Comparison of ENCODE assay signal across 1 mouse cellular context in the genomic region with DNA sequence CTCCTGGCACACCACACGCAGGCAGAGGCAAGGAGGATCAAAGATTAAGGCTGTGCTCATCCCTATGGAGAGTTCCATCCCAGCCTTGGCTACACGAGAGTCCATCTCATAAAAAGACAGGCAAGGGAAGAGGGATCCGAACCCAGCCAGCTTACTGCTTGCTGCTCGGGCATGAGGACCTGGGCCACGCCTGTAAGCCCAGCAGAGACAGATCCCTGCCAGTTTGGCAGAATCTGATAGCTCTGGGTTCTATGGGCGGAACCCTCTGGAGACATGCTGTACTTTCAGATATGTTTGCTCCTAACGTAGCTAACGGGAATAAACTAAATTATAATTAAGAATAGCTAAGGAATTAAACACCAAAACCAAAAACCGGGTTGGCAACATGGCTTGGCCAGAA.
TF ChIP-seq lines count a peak whose summit lies in the region.

No protein-coding gene starts in this region.

TF ChIP-seq in MEL, 35 proteins besides CTCF, POLR2A, EP300 and RAD21:
- TF ChIP-seq ZC3H11A (IDR thresholded peaks at IDR 0.05; ENCODE audit: low read depth, low read length) (no peak), ETS1 (IDR thresholded peaks at IDR 0.05; ENCODE audit: low read depth, low read length) (0 out of 2 replicates have a peak, but pooled peaks have one; percentile 17), POLR2AphosphoS2 (IDR thresholded peaks at IDR 0.05; ENCODE audit: low read length) (no peak), TCF12 (IDR thresholded peaks at IDR 0.05; ENCODE audit: low read depth, low read length) (peak; percentile 67), GATA1 (IDR thresholded peaks at IDR 0.05; ENCODE audit: low read depth, low read length) (no peak), TBP (IDR thresholded peaks at IDR 0.05; ENCODE audit: low read depth, low read length) (peak; percentile 41; the same call in 1 of the 2 replicates)
TF ChIP-seq in MEL: peak in this region for 3.
